Mouse (Mus musculus) embryonic fibroblast, embryonic 13.5 days (primary cell): ENCODE results near the gene Plekha7.

Experiments
- CTCF ChIP-seq: IDR thresholded peaks from 2 replicates; pipeline ENCODE4 v1.5.1; 2011; ENCODE audit warnings: mild to moderate bottlenecking, control low read depth, low read length, moderate library complexity, borderline replicate concordance; ENCODE audit not compliant: insufficient read depth
- POLR2A ChIP-seq: IDR thresholded peaks from 2 replicates; pipeline ENCODE4 v1.6.1; 2011; ENCODE audit warnings: low read depth, mild to moderate bottlenecking, control low read depth, low read length, moderate library complexity

DNA sequence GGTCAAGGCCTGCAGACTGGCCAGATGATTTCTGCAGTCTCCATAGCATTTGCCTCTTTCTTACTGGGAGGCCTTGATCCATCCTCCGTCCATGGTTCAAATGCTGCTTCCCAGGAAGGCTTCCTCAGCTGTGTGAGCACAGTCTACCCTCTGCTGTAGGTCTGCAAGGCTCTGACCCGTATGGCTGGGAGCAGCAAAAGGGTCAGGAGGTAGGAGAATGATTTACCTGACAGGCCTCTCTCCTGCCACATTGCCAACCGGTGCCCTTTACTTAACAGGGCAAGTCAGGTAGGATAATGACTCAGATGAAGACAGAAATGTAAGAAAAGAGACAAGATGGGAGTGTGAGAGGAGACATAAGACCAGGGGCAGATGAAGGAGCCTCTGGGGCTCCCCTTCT, 129.3 kb downstream of the Plekha7 start:
- TF ChIP-seq CTCF (no peak), POLR2A (no peak)
